Mouse (Mus musculus): Measurements from ENCODE around the gene Duxf3. TPM values are rescaled to one million over a fixed set of nuclear protein-coding genes. Genes with fewer than 3 reads are reported as not detected.
"Not testable (repeated sequence)": the region's sequence is repeated elsewhere in the genome, so short reads cannot be mapped to it uniquely, and the experiment has no call there.

Duxf3 gene
- polyA plus RNA-seq, 1 experiment from 2014 or later: not detected

DNA sequence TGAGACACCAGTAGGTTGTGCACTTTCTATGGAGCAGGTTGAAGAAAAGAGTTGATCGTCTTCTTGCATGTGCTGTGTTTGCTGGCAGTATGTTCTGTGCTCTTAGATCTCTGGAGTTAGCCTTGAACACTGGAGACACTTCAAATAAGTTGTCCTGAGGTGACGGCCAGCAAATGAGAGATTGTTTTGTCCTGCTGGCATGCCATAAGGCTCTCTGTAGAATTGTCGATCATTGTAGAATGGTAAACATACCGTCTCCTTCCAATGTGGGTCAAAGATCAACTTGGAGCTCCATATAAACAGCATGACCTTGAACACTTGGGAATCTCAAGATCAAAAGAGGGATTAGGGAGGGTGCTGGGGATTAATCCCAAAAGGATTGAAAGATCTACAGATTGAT, 6.1 kb downstream of the Duxf3 start:
- not testable (repeated sequence) for H3K4me3 ChIP-seq (ENCODE audit: low read depth, low read length); H3K27ac ChIP-seq (ENCODE audit: low read depth); H3K9ac ChIP-seq (ENCODE audit: low read length); H3K4me2 ChIP-seq (ENCODE audit: low read length); H3K9me3 ChIP-seq (ENCODE audit: control insufficient read depth, low read length); H3K27me3 ChIP-seq (replicated peaks; ENCODE audit: control insufficient read depth, insufficient read depth, low read length); H3K36me3 ChIP-seq (ENCODE audit: control insufficient read depth, insufficient read depth, low read length); ATAC-seq (replicated peaks; ENCODE audit: low FRiP score, low TSS enrichment, low read depth); H3K4me1 ChIP-seq (replicated peaks; ENCODE audit: control insufficient read depth, insufficient read depth, low read length)
- peak; percentile 62 for DNase-seq (ENCODE audit: low spot score)
- 90% methylated on average over 4 of the region's 4 CpGs for WGBS

GRCm38 (mm10) chr10:58224827-58225785, 7.4 kb downstream of the Duxf3 start, which contains the start of gene AW822073:
Gene AW822073 (minus strand): TSS chr10:58224930.
- H3K9ac ChIP-seq (ENCODE audit: low read length); DNase-seq (ENCODE audit: low spot score); ATAC-seq (replicated peaks; ENCODE audit: low FRiP score, low TSS enrichment, low read depth); H3K4me2 ChIP-seq (ENCODE audit: low read length); H3K27me3 ChIP-seq (replicated peaks; ENCODE audit: control insufficient read depth, insufficient read depth, low read length); H3K4me3 ChIP-seq (ENCODE audit: low read depth, low read length); H3K9me3 ChIP-seq (ENCODE audit: control insufficient read depth, low read length); H3K27ac ChIP-seq (ENCODE audit: low read depth); H3K36me3 ChIP-seq (ENCODE audit: control insufficient read depth, insufficient read depth, low read length); H3K4me1 ChIP-seq (replicated peaks; ENCODE audit: control insufficient read depth, insufficient read depth, low read length): not testable (repeated sequence)
- 87% methylated on average over 16 of the region's 18 CpGs for WGBS

DNA sequence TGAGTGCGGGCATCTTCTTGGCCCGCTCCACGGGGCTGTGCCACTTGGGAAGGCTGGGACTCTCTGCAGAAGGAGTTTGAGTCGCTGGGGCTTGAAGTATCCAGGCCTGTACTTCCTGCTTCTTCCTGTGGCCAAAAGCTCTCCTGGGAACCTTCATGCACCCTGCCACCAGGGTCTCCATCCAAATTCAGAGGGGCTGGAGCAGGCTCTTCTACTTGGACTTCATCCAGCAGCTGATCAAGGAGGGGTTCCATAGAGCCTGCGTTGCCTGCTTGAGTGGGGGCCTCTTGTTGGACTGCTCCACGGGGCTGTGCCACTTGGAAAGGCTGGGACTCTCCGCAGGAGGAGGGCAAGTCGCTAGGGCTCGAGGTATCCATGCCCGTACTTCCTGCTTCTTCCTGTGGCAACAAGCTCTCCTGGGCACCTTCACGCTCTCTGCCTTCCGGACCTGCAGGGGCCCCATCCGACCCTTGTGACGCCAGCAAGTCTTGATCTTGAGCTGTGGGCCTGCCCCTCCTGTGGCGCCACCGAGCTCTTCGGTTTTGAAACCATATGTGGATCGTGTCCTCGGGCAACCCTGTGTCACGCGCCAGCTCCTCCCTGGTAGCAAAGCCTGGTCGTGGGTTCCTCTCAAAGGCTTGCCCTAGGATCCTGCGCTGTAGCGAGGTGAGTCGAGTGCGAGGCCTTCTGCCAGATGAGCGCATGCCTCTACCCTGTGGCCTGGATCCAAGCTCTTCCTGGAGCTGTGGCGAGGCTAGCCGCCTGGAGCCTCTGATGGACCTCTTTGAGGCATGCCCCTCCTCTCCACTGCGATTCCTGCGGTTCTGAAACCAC, 8.3 kb downstream of the Duxf3 start:
- not testable (repeated sequence) for H3K27me3 ChIP-seq (replicated peaks; ENCODE audit: control insufficient read depth, insufficient read depth, low read length)
- 85% methylated on average over 28 of the region's 31 CpGs for WGBS

DNA sequence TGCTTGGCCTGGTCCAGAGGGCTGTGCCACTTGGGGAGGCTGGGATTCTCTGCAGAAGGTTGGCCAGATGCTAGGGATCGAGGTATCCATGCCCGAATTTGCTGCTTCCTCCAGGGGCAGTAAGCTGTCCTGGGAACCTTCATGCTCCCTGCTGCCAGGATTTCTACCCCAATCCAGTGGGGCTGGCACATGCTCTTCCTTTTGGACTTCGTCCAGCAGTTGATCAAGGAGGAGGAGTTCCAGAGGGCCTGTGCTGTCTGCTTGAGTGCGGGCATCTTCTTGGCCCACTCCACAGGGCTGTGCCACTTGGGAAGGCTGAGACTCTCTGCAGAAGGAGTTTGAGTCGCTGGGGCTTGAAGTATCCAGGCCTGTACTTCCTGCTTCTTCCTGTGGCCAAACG, 9.3 kb downstream of the Duxf3 start:
- 83% methylated on average over 3 of the region's 6 CpGs for WGBS
- H3K9me3 ChIP-seq (ENCODE audit: control insufficient read depth, low read length); H3K9ac ChIP-seq (ENCODE audit: low read length); H3K4me1 ChIP-seq (replicated peaks; ENCODE audit: control insufficient read depth, insufficient read depth, low read length); H3K27ac ChIP-seq (ENCODE audit: low read depth); DNase-seq (ENCODE audit: low spot score); H3K36me3 ChIP-seq (ENCODE audit: control insufficient read depth, insufficient read depth, low read length); H3K4me2 ChIP-seq (ENCODE audit: low read length); H3K27me3 ChIP-seq (replicated peaks; ENCODE audit: control insufficient read depth, insufficient read depth, low read length); ATAC-seq (replicated peaks; ENCODE audit: low FRiP score, low TSS enrichment, low read depth); H3K4me3 ChIP-seq (ENCODE audit: low read depth, low read length): not testable (repeated sequence)

More for the DNA sequence above, 8.3 kb downstream of the Duxf3 start:
- not testable (repeated sequence) for H3K9me3 ChIP-seq (ENCODE audit: control insufficient read depth, low read length); H3K4me2 ChIP-seq (ENCODE audit: low read length); H3K36me3 ChIP-seq (ENCODE audit: control insufficient read depth, insufficient read depth, low read length); ATAC-seq (replicated peaks; ENCODE audit: low FRiP score, low TSS enrichment, low read depth); H3K4me3 ChIP-seq (ENCODE audit: low read depth, low read length); H3K9ac ChIP-seq (ENCODE audit: low read length); H3K27ac ChIP-seq (ENCODE audit: low read depth); H3K4me1 ChIP-seq (replicated peaks; ENCODE audit: control insufficient read depth, insufficient read depth, low read length)
- DNase-seq (ENCODE audit: low spot score): peak; percentile 62

DNA sequence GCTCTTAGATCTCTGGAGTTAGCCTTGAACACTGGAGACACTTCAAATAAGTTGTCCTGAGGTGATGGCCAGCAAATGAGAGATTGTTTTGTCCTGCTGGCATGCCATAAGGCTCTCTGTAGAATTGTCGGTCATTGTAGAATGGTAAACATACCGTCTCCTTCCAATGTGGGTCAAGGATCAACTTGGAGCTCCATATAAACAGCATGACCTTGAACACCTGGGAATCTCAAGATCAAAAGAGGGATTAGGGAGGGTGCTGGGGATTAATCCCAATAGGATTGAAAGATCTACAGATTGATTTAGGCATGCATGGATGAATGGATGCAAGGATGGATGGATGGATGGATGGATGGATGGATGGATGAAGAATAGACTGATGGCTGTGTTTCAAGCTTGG, 10.9 kb downstream of the Duxf3 start:
- 100% methylated on average over 2 of the region's 2 CpGs for WGBS
- ATAC-seq (replicated peaks; ENCODE audit: low FRiP score, low TSS enrichment, low read depth); H3K4me1 ChIP-seq (replicated peaks; ENCODE audit: control insufficient read depth, insufficient read depth, low read length); H3K4me2 ChIP-seq (ENCODE audit: low read length); H3K36me3 ChIP-seq (ENCODE audit: control insufficient read depth, insufficient read depth, low read length); H3K27me3 ChIP-seq (replicated peaks; ENCODE audit: control insufficient read depth, insufficient read depth, low read length); H3K4me3 ChIP-seq (ENCODE audit: low read depth, low read length); H3K9ac ChIP-seq (ENCODE audit: low read length); H3K27ac ChIP-seq (ENCODE audit: low read depth); DNase-seq (ENCODE audit: low spot score); H3K9me3 ChIP-seq (ENCODE audit: control insufficient read depth, low read length): not testable (repeated sequence)

DNA sequence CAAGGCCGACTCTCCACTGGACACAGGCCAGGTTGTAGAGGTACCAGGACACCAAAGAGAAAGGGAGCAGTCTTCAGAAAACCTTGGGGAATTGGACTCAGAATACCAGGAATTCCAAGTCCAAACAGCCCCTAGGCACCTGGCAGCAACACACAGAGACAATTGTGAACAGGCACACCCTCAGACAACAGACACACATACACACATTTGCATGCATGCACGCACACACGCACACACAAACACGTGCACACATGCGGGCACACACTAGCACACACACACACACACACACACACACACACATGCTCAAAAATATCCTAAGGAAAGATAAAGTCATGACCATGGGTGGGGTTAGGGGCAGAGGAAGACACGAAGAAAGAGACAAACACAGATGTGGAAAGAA, 11.7 kb downstream of the Duxf3 start:
- 85% methylated on average over 6 of the region's 6 CpGs for WGBS
- ATAC-seq (replicated peaks; ENCODE audit: low FRiP score, low TSS enrichment, low read depth): no peak
- Histone ChIP-seq H3K9me3 (ENCODE audit: control insufficient read depth, low read length) (no peaks in the 10 kb centered on the region), H3K4me2 (ENCODE audit: low read length) (no peak overlapping the region), H3K9ac (ENCODE audit: low read length) (no peak overlapping the region), H3K36me3 (ENCODE audit: control insufficient read depth, insufficient read depth, low read length) (no peaks in the 10 kb centered on the region), H3K27ac (ENCODE audit: low read depth) (no peak overlapping the region), H3K4me1 (replicated peaks; ENCODE audit: control insufficient read depth, insufficient read depth, low read length) (no peaks in the 10 kb centered on the region), H3K27me3 (replicated peaks; ENCODE audit: control insufficient read depth, insufficient read depth, low read length) (no peaks in the 10 kb centered on the region), H3K4me3 (ENCODE audit: low read depth, low read length) (no peak overlapping the region)
- DNase-seq (ENCODE audit: low spot score): no peak

DNA sequence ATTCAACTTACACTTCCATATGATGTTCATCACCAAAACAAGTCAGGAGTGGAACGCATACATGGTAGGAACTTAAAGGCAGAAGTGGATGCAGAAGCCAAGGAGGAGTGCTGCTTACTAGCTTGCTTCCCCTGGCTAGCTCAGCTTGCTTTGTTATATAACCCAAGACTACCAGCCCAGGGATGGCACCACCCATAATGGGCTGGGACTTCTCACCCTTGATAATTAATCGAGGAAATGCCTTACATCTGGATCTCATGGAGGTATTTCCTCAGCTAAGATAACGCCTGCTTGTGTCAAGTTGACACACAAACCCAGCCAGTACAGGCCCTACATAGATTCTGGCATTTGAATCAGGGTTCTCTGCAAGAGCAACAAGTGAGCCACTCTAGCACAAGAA, 15.1 kb downstream of the Duxf3 start:
- Histone ChIP-seq H3K4me2 (ENCODE audit: low read length) (no peak overlapping the region), H3K9ac (ENCODE audit: low read length) (no peak overlapping the region), H3K27ac (ENCODE audit: low read depth) (no peak overlapping the region), H3K4me1 (replicated peaks; ENCODE audit: control insufficient read depth, insufficient read depth, low read length) (no peaks in the 10 kb centered on the region), H3K36me3 (ENCODE audit: control insufficient read depth, insufficient read depth, low read length) (no peaks in the 10 kb centered on the region), H3K27me3 (replicated peaks; ENCODE audit: control insufficient read depth, insufficient read depth, low read length) (no peaks in the 10 kb centered on the region), H3K4me3 (ENCODE audit: low read depth, low read length) (no peak overlapping the region), H3K9me3 (ENCODE audit: control insufficient read depth, low read length) (no peaks in the 10 kb centered on the region)
- WGBS: 84% methylated on average over 3 of the region's 3 CpGs
- ATAC-seq (replicated peaks; ENCODE audit: low FRiP score, low TSS enrichment, low read depth) (no peak), DNase-seq (ENCODE audit: low spot score) (no peak)

GRCm38 (mm10) chr10:58215353-58215752, 17.1 kb downstream of the Duxf3 start:
- Histone ChIP-seq H3K4me1 (replicated peaks; ENCODE audit: control insufficient read depth, insufficient read depth, low read length) (no peaks in the 10 kb centered on the region), H3K9ac (ENCODE audit: low read length) (no peak overlapping the region), H3K36me3 (ENCODE audit: control insufficient read depth, insufficient read depth, low read length) (no peaks in the 10 kb centered on the region), H3K4me3 (ENCODE audit: low read depth, low read length) (no peak overlapping the region), H3K4me2 (ENCODE audit: low read length) (no peak overlapping the region), H3K27ac (ENCODE audit: low read depth) (no peak overlapping the region), H3K27me3 (replicated peaks; ENCODE audit: control insufficient read depth, insufficient read depth, low read length) (no peaks in the 10 kb centered on the region), H3K9me3 (ENCODE audit: control insufficient read depth, low read length) (no peaks in the 10 kb centered on the region)
- ATAC-seq (replicated peaks; ENCODE audit: low FRiP score, low TSS enrichment, low read depth) (no peak), DNase-seq (ENCODE audit: low spot score) (no peak)
- WGBS: 89% methylated on average over 1 of the region's 1 CpGs

All from intestine, embryonic 14.5 days (tissue).